Mouse (Mus musculus): ENCODE measurements around the gene Pip4k2b. TPM values are rescaled to one million over a fixed set of nuclear protein-coding genes. Genes with fewer than 3 reads are reported as not detected.
"Not testable (repeated sequence)": the region's sequence is repeated elsewhere in the genome, so short reads cannot be mapped to it uniquely, and the experiment has no call there.

Pip4k2b gene
- total RNA-seq (2021) = 100 to 1,000 TPM; 104 to 105 TPM

- no peak for DNase-seq (ENCODE audit: extremely low spot score in 1 of 2, low spot score in 1 of 2)
Observed at GRCm38 (mm10) chr11:97744063-97744717, at the start of gene Pip4k2b. Pip4k2b (minus strand) TSS chr11:97744704.

GRCm38 (mm10) chr11:97793165-97793564, 48.7 kb upstream of the Pip4k2b start:
- no peak for DNase-seq (ENCODE audit: extremely low spot score in 1 of 2, low spot score in 1 of 2)

GRCm38 (mm10) chr11:97790778-97791438, 46.4 kb upstream of the Pip4k2b start:
- DNase-seq (ENCODE audit: extremely low spot score in 1 of 2, low spot score in 1 of 2) = not testable (repeated sequence)

GRCm38 (mm10) chr11:97789727-97790126, 45.2 kb upstream of the Pip4k2b start:
- no peak for DNase-seq (ENCODE audit: extremely low spot score in 1 of 2, low spot score in 1 of 2)

- no peak for DNase-seq (ENCODE audit: extremely low spot score in 1 of 2, low spot score in 1 of 2)
Observed at GRCm38 (mm10) chr11:97787961-97788360, 43.5 kb upstream of the Pip4k2b start.

DNA sequence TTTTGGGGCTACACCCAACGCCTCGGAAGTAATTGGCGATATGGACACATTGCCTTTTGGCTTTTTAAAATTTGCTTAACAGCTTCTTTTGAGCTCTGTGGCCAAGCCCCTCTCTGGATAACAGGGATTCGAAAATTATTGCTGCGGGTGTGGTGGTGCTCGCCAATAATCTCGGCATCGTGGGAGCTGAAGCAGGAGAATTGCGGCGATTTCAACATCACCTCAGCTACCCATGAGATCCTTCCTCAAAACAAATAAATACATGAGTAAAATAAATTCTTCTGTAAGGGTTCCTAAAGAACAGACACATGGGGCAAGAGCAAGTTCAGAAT, 38.0 kb upstream of the Pip4k2b start:
- no peak for DNase-seq (ENCODE audit: extremely low spot score in 1 of 2, low spot score in 1 of 2)

DNA sequence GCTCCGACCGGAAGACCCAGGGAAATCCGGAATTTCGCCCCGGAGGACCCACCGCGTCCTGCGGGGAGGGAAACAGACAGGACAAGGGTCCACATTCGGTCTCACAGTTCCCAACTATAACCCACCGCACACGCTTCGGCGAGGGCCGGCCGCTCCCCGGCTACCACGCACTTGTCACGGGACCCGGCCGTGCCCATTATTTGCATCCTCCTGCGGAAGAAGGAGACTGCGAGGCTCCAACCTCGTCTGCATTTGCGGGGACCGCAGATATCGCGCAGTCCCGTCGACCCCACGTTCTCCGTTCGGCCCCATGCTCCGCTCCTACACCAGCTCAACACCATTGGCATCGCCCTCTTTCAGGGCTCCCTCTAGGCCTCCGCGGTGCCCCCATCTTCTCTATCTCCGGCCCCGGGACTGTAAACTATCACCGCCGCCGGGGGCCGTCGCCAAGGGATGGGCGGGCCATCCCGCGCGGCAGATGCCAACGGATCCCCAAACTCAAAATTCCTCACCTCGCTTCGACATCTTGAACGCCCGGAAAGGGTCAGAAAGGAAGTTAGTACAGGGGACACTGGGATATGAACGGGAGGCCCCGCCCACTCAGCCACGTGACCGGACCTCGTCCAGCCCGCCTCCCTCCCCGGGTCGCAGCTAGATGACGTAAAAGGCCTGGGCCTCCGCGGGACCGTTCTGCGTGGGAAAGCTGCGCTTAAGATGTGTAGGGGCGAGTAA, 37.5 kb upstream of the Pip4k2b start, which contains the start of gene Rpl23:
Gene Rpl23 (minus strand): TSS at position 606 of the 732 bp plus-strand sequence.
- DNase-seq (ENCODE audit: extremely low spot score in 1 of 2, low spot score in 1 of 2) = peak; percentile 99

DNA sequence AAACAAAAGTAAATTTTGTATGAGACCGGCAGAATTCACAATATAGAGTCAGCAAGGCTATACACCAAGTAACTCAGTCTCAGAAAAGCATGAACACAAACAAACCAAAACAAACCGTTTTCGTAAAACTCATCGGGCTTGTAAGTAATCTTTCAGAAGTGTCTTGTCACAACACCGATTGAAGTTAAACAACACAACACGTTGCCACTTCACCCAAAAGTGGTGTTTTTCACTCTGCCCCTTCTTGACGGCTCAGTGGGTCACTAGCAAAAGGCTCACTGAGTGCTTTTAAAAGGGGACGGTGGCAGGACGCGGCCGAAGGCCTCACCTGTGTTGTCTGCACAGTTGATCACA, 37.0 kb upstream of the Pip4k2b start:
- no peak for DNase-seq (ENCODE audit: extremely low spot score in 1 of 2, low spot score in 1 of 2)

DNA sequence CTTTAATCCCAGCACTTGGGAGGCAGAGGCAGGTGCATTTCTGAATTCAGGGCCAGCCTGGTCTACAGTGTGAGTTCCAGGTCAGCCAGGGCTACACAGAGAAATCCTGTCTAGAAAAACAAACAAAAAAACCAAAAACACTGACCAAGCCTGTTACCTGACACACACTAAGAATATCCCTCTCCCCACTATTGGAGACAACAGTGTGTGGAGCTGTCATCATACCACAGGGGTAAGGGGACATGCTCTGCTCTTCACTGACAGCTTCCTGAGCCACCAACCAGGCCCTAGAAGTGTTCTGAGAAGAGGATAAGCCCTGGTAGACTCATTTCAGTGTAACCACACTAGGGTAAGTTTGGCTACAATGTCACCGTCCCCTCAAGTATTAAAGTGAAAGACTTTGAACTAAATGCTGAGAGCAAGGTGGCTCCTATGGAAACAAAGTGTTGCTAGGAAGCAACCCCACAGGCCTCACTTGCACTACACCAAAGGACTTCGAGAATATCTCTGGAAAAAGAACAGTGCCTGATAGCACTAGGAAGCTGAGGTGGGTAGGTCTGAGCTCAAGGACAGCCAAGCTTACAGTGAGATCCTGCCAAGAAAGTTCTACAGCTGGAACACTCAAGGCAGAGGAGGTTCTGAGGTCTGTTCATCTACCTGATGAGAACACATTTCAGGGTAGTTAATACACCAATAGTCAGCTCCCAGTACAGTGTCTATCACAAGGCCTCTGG, 35.6 kb upstream of the Pip4k2b start:
- no peak for DNase-seq (ENCODE audit: extremely low spot score in 1 of 2, low spot score in 1 of 2)

- DNase-seq (ENCODE audit: extremely low spot score in 1 of 2, low spot score in 1 of 2) = no peak
Observed at GRCm38 (mm10) chr11:97778918-97779317, 34.4 kb upstream of the Pip4k2b start.

DNA sequence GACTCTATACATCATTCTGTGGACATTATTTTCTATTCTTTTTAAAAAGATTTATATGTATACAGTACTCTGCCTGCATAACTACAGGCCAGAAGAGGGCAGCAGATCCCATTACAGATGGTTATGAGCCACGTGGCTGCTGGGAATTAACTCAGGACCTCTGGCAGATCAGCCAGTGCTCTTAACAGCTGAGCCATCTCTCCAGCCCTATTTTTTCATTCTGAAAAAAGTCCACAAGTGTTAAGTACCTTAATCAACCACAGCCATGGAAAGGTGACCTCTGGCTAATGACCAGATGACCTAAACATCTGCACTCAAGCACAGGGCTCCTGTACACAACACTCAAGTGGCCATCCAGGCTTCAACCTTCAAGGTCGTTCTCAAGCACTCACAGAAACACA, 32.6 kb upstream of the Pip4k2b start:
- DNase-seq (ENCODE audit: extremely low spot score in 1 of 2, low spot score in 1 of 2) = no peak

GRCm38 (mm10) chr11:97776497-97777128, 32.1 kb upstream of the Pip4k2b start:
- DNase-seq (ENCODE audit: extremely low spot score in 1 of 2, low spot score in 1 of 2) = no peak

DNA sequence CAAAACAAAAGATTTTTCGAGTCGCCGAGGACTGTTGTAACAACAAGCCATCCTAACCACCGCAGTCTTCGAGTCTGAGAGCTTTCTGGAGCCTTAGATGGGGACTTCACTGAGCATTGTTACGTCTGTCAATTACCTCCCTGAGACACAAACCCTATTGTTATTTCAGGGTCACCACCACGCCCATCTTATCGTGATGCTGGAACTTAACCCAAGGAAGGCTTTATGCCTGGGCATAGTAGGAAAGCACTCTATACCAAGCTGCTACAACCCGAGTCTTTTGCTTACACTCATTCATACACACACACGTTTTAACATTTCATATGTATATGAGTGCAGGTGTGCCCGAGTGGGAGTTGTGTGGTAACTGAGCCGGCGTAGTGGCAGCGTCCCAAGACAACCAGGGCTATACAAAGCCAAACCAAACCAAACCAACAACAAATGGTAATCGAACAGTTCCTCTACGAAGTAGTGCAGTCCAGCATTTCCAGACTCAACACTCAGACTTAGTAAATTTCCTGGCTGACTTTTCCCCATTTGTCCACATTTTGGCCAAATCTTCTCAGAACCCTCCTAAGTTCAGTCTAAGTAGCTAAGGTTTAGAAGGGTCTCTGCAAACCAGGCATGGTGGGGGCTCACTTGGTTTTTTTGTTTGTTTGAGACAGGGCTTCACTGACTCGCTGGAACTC, 31.4 kb upstream of the Pip4k2b start, which contains the start of gene 1700001P01Rik:
Gene 1700001P01Rik (minus strand): TSS at position 111 of the 689 bp plus-strand sequence.
- no peak for DNase-seq (ENCODE audit: extremely low spot score in 1 of 2, low spot score in 1 of 2)

GRCm38 (mm10) chr11:97775186-97775585, 30.7 kb upstream of the Pip4k2b start:
- DNase-seq (ENCODE audit: extremely low spot score in 1 of 2, low spot score in 1 of 2) = no peak

DNA sequence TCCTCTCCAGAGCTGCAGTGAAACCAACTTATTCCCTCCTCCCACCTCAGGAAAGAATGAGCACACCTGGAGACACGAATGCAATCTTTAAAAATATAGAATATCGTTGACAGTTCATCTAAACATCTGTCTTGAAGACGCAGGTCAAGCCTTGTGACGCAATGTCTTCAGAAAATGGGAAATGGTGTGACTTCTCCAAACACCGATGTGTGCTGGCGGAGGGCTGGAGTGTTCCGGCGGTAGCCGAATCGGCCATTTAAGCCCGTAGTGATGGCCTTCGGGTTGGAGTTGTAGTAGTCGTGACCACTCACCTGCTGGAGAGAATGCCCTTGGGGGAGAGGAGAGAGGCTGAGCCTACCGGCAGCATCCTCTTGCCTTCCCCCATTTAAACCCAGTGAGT, 26.9 kb upstream of the Pip4k2b start:
- no peak for DNase-seq (ENCODE audit: extremely low spot score in 1 of 2, low spot score in 1 of 2)

DNA sequence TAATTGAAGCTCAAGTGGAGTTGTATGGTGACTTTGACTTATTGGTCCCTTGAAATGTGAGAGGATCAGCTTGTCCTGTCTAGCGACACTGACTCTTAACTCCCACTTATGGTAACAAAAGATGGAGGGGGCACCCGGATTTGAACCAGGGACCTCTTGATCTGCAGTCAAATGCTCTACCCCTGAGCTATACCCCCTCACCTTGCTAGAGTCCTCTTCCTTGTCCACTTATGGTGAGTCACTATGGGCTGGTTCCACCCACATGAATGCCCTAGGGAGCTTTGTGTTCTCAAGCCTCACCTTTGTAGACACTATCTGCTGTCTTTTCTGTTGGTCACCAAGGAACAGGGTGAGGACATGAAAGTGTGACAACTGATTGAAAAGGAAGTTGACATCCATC, 25.2 kb upstream of the Pip4k2b start:
- no peak for DNase-seq (ENCODE audit: extremely low spot score in 1 of 2, low spot score in 1 of 2)

GRCm38 (mm10) chr11:97766154-97766881, 21.8 kb upstream of the Pip4k2b start, which contains the start of gene Cwc25:
Cwc25 (minus strand) TSS chr11:97766556.
- peak; percentile 89 to 93 for DNase-seq (ENCODE audit: extremely low spot score in 1 of 2, low spot score in 1 of 2)

DNA sequence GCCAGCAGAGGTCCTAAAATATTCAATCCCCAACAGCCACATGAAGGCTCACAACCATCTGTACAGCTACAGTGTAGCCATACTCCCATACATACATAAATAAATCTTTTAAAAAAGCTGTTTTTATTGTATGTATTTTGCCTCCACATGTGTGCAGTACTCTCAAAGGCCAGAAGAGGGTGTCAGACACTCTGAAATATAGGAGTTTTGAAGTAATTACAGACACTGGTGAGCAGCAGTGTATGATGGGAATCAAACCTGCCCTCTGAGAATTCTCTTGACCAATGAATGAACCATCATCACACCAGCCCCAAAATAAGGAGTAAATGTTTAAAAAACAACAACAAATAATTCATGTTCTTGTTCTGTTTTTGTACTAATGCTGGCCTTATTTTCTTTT, 17.1 kb upstream of the Pip4k2b start:
- DNase-seq (ENCODE audit: extremely low spot score in 1 of 2, low spot score in 1 of 2) = no peak

GRCm38 (mm10) chr11:97758942-97759341, 14.4 kb upstream of the Pip4k2b start:
- DNase-seq (ENCODE audit: extremely low spot score in 1 of 2, low spot score in 1 of 2) = no peak
